Mouse (Mus musculus) embryonic facial prominence, embryonic 12.5 days (tissue): ENCODE results near the gene Qrich2. TPM values are rescaled to one million over a fixed set of nuclear protein-coding genes. Genes with fewer than 3 reads are reported as not detected.

Source experiments
- ATAC-seq: fragments of 200-750 bp; cut with Nextera tagmentation; 2 replicates; pipeline ENCODE4 v1.8.0; 2017; ENCODE audit not compliant: insufficient number of reproducible peaks, insufficient read depth, low FRiP score, low TSS enrichment
- H3K27ac ChIP-seq: fragments of 300-500 bp; sonication (generic); 2 replicates; pipeline ENCODE4 v1.5.1; 2016; ENCODE audit warnings: mild to moderate bottlenecking
- H3K27me3 ChIP-seq: fragments of 300-500 bp; sonication (generic); 2 replicates; pipeline ENCODE4 v1.6.1; 2016; ENCODE audit warnings: mild to moderate bottlenecking, moderate library complexity
- H3K36me3 ChIP-seq: fragments of 300-500 bp; sonication (generic); 2 replicates; pipeline ENCODE4 v1.6.1; 2016; ENCODE audit warnings: mild to moderate bottlenecking
- H3K4me1 ChIP-seq: fragments of 300-500 bp; sonication (generic); 2 replicates; pipeline ENCODE4 v1.6.1; 2016
- H3K4me2 ChIP-seq: fragments of 300-500 bp; sonication (generic); replicated peaks from 2 replicates; pipeline ENCODE4 v1.6.1; 2016; ENCODE audit warnings: mild to moderate bottlenecking, moderate library complexity
- H3K4me3 ChIP-seq: fragments of 300-500 bp; sonication (generic); 2 replicates; pipeline ENCODE4 v1.5.1; 2016; ENCODE audit warnings: mild to moderate bottlenecking
- H3K9ac ChIP-seq: fragments of 300-500 bp; sonication (generic); 2 replicates; pipeline ENCODE4 v1.6.1; 2016; ENCODE audit warnings: mild to moderate bottlenecking, moderate library complexity
- H3K9me3 ChIP-seq: fragments of 300-500 bp; sonication (generic); 2 replicates; pipeline ENCODE4 v1.6.1; 2016; ENCODE audit warnings: mild to moderate bottlenecking, moderate library complexity
- WGBS: fragments of 180-500 bp; shearing (Covaris S2); methylation state at CpG from one replicate; pipeline ENCODE4 v1.1.7; 2016; 5-methylcytosine and 5-hydroxymethylcytosine counted together
- polyA plus RNA-seq: library from polyadenylated mRNA; unstranded; fragments of >200 nt; fragmentation: Nextera tagmentation; extraction: Ambion mirVana; gene quantifications from 2 replicates; pipeline ENCODE4 v1.2.1, GENCODE M21; 2016

Gene Qrich2
- polyA plus RNA-seq, 1 experiment from 2014 or later, result 0.14 TPM

GRCm38 (mm10) chr11:116488207-116488606, 22.2 kb upstream of the Qrich2 start:
- no peak overlapping the region for H3K4me2 ChIP-seq
- H3K36me3 ChIP-seq, result peaks cover 46% of the 10 kb centered on the region
- no peaks in the 10 kb centered on the region for H3K9me3 ChIP-seq
- H3K27me3 ChIP-seq, result no peaks in the 10 kb centered on the region
- H3K9ac ChIP-seq, result no peak overlapping the region
- H3K4me3 ChIP-seq, result no peak overlapping the region
- no peak for ATAC-seq
- peaks cover 8% of the 10 kb centered on the region for H3K4me1 ChIP-seq
- H3K27ac ChIP-seq, result no peak overlapping the region

GRCm38 (mm10) chr11:116484261-116484660, 18.2 kb upstream of the Qrich2 start:
- H3K27ac ChIP-seq, result no peak overlapping the region
- no peak overlapping the region for H3K9ac ChIP-seq
- WGBS, result 89% methylated on average over 8 of the region's 8 CpGs
- H3K27me3 ChIP-seq, result no peaks in the 10 kb centered on the region
- H3K9me3 ChIP-seq, result no peaks in the 10 kb centered on the region
- no peak overlapping the region for H3K4me3 ChIP-seq
- peaks cover 5% of the 10 kb centered on the region; the same call in 1 of the 2 replicates for H3K4me1 ChIP-seq
- peaks cover 82% of the 10 kb centered on the region for H3K36me3 ChIP-seq
- no peak for ATAC-seq
- no peak overlapping the region for H3K4me2 ChIP-seq

- ATAC-seq, result no peak
- Histone ChIP-seq H3K27me3 (no peaks in the 10 kb centered on the region), H3K4me1 (no peaks in the 10 kb centered on the region), H3K4me3 (no peak overlapping the region), H3K27ac (no peak overlapping the region), H3K9me3 (no peaks in the 10 kb centered on the region), H3K4me2 (no peak overlapping the region), H3K36me3 (peaks cover 94% of the 10 kb centered on the region), H3K9ac (no peak overlapping the region)
- 81% methylated on average over 7 of the region's 7 CpGs for WGBS
These were observed 15.7 kb upstream of the Qrich2 start for GRCm38 (mm10) chr11:116481776-116482175.

DNA sequence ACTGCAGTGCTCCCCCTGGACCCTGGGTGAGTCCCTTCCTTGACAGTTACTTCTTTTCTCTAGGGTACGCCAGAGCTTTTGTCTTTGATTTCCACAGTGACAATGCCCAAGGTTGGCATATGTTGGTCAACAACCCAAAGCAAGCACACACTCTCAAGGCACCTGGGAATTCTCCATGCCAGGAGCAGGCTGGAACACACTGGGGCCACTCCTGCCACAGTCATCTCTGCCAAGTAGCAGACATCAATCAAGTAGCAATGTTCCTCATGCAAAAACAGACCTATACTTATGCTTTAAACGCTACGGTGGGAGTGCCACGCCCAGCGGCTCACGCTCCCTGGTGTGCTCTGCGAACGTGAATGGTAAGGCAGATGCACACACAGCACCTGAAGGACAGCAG, 14.9 kb upstream of the Qrich2 start:
- no peak for ATAC-seq
- no peaks in the 10 kb centered on the region for H3K4me1 ChIP-seq
- H3K27me3 ChIP-seq, result no peaks in the 10 kb centered on the region
- no peak overlapping the region for H3K4me3 ChIP-seq
- no peak overlapping the region for H3K9ac ChIP-seq
- peaks cover 96% of the 10 kb centered on the region for H3K36me3 ChIP-seq
- H3K9me3 ChIP-seq, result no peaks in the 10 kb centered on the region
- H3K27ac ChIP-seq, result no peak overlapping the region
- 95% methylated on average over 8 of the region's 8 CpGs for WGBS
- H3K4me2 ChIP-seq, result no peak overlapping the region

GRCm38 (mm10) chr11:116479832-116480231, 13.8 kb upstream of the Qrich2 start:
- ATAC-seq, result no peak
- H3K27ac ChIP-seq, result no peak overlapping the region
- H3K4me1 ChIP-seq, result no peaks in the 10 kb centered on the region
- H3K27me3 ChIP-seq, result no peaks in the 10 kb centered on the region
- no peak overlapping the region for H3K4me2 ChIP-seq
- H3K36me3 ChIP-seq, result peaks cover 97% of the 10 kb centered on the region
- H3K4me3 ChIP-seq, result no peak overlapping the region
- no peaks in the 10 kb centered on the region for H3K9me3 ChIP-seq
- H3K9ac ChIP-seq, result no peak overlapping the region
- WGBS, result 45% methylated on average over 8 of the region's 8 CpGs

DNA sequence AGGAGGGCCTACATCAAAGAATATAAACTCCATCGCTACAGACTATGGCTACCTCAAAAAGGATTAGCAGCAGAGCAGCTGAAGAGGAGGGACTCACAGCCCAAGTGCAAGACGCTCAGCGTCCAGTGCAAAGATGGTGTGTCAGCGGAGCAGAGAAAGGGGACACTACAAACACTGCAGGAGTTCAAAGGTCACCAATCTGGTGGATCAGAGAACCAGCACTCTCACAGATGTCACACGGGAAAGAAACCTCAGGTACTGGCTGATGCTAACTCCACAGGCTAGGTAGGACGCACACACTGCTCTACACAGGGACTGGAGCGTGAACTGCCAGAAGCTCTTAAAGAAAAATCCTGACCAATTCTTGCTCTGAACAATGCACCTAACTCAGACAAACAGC, 12.9 kb upstream of the Qrich2 start:
- Histone ChIP-seq H3K9me3 (no peaks in the 10 kb centered on the region), H3K4me1 (no peaks in the 10 kb centered on the region), H3K4me2 (no peak overlapping the region), H3K27ac (no peak overlapping the region), H3K27me3 (no peaks in the 10 kb centered on the region), H3K9ac (no peak overlapping the region), H3K36me3 (peaks cover 94% of the 10 kb centered on the region), H3K4me3 (no peak overlapping the region)
- ATAC-seq, result no peak
- 68% methylated on average over 7 of the region's 7 CpGs for WGBS

- H3K9me3 ChIP-seq, result no peaks in the 10 kb centered on the region
- no peak for ATAC-seq
- 67% methylated on average over 15 of the region's 15 CpGs for WGBS
- H3K4me2 ChIP-seq, result no peak overlapping the region
- H3K27me3 ChIP-seq, result no peaks in the 10 kb centered on the region
- H3K4me3 ChIP-seq, result no peak overlapping the region
- no peaks in the 10 kb centered on the region for H3K4me1 ChIP-seq
- no peak overlapping the region for H3K27ac ChIP-seq
- no peak overlapping the region for H3K9ac ChIP-seq
- H3K36me3 ChIP-seq, result peaks cover 98% of the 10 kb centered on the region
These were observed 11.2 kb upstream of the Qrich2 start for GRCm38 (mm10) chr11:116477160-116477759.

GRCm38 (mm10) chr11:116476696-116477095, 10.7 kb upstream of the Qrich2 start:
- no peaks in the 10 kb centered on the region for H3K4me1 ChIP-seq
- ATAC-seq, result no peak
- 85% methylated on average over 6 of the region's 6 CpGs for WGBS

DNA sequence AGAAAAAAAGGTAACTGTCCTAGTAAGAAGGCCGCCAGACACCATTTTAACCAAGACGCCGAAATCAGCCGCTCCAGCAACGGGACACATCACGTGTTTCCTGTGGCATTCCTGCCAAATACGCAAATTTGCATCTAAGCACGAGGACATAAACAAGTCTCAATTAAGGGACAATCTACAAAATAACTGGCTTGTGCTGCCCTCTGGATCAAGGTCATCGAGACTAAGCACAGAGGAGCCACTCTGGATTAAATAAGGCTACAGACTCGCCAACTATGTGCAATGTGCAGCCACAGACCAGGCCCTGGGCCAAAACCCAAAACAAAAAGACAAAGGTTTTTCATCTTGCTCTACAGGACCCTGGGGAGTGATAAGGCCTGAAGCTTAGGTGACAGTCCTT, 10.0 kb upstream of the Qrich2 start:
- WGBS, result 90% methylated on average over 10 of the region's 10 CpGs
- Histone ChIP-seq H3K4me1 (no peaks in the 10 kb centered on the region), H3K9me3 (no peaks in the 10 kb centered on the region), H3K27me3 (no peaks in the 10 kb centered on the region), H3K9ac (no peak overlapping the region), H3K36me3 (peaks cover 98% of the 10 kb centered on the region), H3K4me2 (no peak overlapping the region), H3K4me3 (no peak overlapping the region), H3K27ac (no peak overlapping the region)
- ATAC-seq, result no peak

More at GRCm38 (mm10) chr11:116476696-116477095, 10.7 kb upstream of the Qrich2 start:
- no peaks in the 10 kb centered on the region for H3K9me3 ChIP-seq
- H3K36me3 ChIP-seq, result peaks cover 98% of the 10 kb centered on the region
- no peak overlapping the region for H3K4me2 ChIP-seq
- H3K4me3 ChIP-seq, result no peak overlapping the region
- no peak overlapping the region for H3K27ac ChIP-seq
- no peaks in the 10 kb centered on the region for H3K27me3 ChIP-seq
- H3K9ac ChIP-seq, result no peak overlapping the region

DNA sequence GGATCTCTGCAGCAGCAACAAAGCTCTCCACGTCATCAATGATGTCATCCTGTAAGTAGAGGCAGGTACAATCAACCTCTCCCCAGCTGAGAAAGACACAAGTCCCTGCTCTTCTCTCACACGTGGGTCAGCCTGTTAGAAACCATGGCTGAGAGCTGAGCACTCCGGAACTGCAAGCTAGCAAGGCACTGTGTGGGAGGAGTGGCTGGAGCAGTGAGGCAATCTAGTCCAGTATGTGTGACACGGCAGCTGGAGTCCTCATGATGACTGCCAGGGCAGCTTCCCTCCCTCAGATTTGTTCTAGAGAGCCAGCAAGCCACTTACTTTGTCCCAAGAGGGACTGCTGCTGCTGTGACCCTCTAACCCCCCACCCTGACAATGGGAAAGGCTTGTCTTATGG, 6.2 kb upstream of the Qrich2 start:
- no peak overlapping the region for H3K4me3 ChIP-seq
- no peak overlapping the region for H3K4me2 ChIP-seq
- no peaks in the 10 kb centered on the region for H3K4me1 ChIP-seq
- ATAC-seq, result no peak
- H3K36me3 ChIP-seq, result peaks cover 79% of the 10 kb centered on the region
- WGBS, result 88% methylated on average over 4 of the region's 4 CpGs
- H3K27me3 ChIP-seq, result no peaks in the 10 kb centered on the region
- no peaks in the 10 kb centered on the region for H3K9me3 ChIP-seq
- H3K9ac ChIP-seq, result no peak overlapping the region
- H3K27ac ChIP-seq, result no peak overlapping the region

DNA sequence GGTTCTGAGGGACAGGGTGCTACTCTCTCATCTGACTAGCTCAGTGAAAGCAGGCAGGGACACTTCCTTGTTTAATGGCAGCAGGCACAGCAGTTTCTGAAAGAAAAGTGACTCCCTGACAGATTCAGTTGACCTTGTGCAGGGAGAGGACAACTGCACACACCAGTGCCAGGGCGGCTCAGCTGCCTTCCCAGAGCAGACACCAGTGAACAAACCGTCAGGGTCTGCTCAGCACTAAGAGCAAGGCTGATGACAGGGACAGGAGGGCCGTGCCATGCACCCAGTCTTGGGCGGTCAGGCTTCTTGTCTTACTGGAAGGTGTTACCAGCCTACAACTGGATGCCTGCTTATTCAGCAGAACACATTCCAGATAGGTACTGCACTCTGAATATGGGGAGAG, 4.9 kb upstream of the Qrich2 start:
- ATAC-seq, result no peak
- Histone ChIP-seq H3K9me3 (no peaks in the 10 kb centered on the region), H3K4me3 (no peak overlapping the region), H3K36me3 (peaks cover 65% of the 10 kb centered on the region), H3K27me3 (no peaks in the 10 kb centered on the region; the same call in 1 of the 2 replicates), H3K4me1 (no peaks in the 10 kb centered on the region), H3K9ac (no peak overlapping the region), H3K4me2 (no peak overlapping the region), H3K27ac (no peak overlapping the region; the same call in 1 of the 2 replicates)
- WGBS, result 91% methylated on average over 4 of the region's 4 CpGs

DNA sequence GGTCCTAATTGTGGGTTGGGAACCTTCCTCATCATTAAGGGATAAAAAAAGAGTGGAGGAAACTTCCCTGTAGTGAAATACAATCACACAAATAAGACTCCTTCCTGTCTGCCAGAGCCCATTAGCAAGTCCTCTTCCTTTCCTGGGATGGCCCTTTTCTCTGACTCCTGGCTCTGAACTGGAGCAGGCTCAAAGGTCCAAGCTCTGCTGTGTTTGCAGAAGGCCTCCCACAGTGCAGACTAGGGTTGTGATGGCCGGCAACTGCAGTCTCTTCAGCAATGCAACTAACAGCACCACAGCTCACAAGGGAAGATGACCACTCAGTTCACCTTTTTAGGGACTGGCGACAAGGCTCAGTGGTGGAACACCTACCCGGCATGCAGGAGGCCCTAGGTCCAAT, 4.2 kb upstream of the Qrich2 start:
- Histone ChIP-seq H3K4me1 (no peaks in the 10 kb centered on the region), H3K27me3 (no peaks in the 10 kb centered on the region; the same call in 1 of the 2 replicates), H3K4me3 (no peak overlapping the region), H3K4me2 (no peak overlapping the region), H3K36me3 (peaks cover 59% of the 10 kb centered on the region), H3K27ac (no peak overlapping the region; the same call in 1 of the 2 replicates), H3K9ac (no peak overlapping the region), H3K9me3 (no peaks in the 10 kb centered on the region)
- ATAC-seq, result no peak
- WGBS, result 82% methylated on average over 3 of the region's 3 CpGs
